Mouse (Mus musculus): ENCODE data around the gene Ndufs1.
A peak's percentile ranks its signal among the peaks of the same experiment; 100 is the strongest.

The Ndufs1 gene

DNA sequence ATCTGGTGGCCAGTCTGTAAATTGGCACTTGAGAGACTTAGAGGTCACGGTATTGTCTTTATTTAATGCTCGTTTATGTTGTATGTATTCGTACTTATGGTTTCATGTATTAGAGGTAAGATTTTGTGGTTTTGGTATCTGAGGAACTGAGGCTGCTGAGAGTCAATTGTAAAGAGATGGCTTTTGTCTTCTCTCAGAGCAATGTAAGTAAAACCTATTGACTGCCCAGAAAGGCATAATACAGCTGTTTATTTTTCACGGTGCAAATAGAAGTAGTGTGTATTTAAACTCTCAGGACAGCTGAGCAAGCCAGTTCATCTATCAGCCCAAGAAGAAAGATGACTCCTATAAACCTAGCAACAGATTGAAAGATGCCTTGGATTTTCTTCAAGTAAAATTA lies 61.5 kb downstream of the Ndufs1 start:
- no peak for DNase-seq (ENCODE audit: low spot score)

DNA sequence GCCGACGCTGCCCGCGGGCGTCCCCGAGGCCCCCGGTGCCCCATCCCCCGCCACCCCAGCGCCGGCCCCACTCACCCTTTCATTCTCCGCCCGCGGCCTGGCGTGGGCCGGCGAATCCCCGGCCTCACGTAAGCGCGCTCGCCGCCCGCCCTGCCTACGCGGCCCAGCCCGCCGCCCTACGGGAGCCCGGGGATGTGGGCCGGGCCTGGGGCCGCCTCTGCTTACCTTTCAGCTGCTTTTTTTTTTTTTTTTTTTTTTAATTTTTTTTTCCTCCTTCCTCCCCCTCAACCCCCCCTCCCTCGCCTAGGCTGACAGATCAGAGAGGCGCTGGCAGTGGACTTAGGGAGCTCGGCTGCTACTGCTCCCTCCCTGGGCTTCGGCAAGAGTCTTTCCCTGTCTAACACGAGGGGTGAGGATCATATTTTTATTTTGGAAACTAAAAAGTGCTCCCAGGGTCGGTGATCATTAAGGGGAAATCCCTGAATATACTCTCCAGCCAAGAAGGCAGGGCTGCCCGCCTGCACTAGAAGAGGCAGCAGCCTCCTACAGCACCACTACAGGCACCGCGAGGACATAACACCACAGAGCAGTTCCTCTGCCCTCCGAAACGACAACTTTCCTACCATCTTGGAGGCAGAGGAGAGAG lies 62.4 kb downstream of the Ndufs1 start, which contains the start of gene Ino80d:
Gene Ino80d (minus strand): TSS at position 532 of the 646 bp plus-strand sequence.
- DNase-seq (ENCODE audit: low spot score), result peak; percentile 75

DNA sequence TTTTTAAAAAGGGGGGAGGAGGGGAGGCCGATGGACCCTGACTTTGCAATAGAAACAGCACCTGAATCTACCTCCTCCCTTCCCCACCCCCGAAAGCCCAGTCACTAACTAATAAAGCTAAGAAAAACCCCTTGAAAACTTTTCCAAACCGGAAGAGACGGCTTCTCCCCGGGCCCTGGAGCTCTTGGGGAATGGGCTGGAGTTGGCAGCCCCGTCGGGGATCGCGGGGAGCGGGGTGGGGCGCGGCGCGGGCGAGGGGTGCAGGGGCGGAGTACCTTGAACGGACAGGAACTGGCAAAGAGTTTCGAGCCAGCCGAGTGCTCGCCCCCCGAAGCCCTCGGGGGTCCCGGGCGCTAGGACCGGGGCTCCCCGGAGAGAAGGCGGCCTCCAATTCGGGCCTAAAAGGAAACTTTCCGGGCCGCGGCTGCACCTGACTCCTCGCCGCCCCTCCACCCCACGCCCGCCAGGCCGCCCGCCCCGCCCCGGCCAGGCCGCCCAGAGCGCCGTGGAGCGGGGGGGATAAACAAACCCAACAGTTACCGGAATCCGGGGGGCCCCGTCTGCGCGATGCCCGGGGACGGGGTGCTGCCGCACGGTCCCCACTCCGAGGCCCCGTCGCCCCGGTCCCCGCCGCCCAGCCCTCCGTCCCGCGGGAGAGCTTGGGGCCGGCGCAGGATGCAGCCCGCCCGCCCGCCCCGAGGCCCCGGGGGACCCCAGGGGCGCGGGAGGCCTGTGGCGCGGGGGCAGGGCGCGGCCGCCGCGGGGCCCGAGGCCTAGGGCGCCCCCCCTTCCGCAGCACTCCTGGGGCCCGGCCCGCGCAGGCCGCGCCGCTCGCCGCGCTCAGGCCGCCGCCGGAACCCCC lies 63.1 kb downstream of the Ndufs1 start:
- no peak for DNase-seq (ENCODE audit: low spot score)

DNA sequence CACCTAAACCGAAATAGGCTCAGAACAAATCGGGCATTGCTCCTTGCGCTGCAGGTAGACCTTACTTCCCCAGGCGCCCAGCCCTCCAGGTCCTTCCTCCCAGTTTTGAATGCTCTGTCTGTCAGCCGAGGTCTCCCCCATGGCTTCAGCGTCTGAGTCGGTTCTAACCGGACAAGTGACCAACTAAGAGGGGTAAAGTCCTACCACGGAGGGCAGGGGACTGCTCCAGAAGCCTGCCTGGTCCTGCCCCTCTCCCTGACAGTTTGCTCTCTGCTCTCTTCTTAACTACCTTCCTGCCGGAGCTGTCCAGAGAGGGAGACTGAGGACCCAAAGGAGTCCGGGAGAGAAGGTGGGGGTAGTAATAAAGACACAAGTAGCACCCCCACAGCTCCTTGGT lies 63.8 kb downstream of the Ndufs1 start:
- no peak for DNase-seq (ENCODE audit: low spot score)

DNA sequence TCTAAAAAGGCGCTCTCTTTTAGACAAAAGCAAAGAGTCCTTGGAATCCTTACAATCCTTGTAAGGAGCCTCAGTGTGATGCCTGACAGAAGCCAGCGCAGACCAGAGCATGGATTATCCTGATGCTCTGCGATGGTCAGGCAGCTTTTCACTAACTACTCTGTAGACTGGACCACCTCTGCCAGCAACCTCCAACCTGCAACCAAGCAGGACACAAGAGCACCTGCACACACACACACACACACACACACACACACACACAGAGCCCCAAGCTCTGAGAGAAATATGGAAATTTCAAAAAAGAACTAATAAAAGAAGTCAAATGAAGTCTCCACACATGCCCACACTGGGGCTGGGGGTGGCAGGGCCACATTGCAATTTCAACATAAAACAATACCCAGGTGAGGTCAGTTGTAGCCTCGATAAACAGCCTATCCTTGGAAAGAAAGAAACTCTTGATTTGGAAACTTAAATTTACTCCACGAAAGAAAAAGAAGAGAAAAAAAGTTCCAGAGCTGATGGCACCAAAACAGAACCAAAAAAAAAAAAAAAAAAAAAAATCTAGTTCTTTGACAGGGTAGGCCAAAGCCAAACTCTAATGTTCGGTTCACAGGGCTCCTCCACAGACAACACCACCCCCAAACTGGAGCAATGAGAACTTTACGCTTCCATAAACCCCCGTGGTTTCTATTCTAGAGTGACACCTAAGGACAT lies 64.3 kb downstream of the Ndufs1 start:
- no peak for DNase-seq (ENCODE audit: low spot score)

DNA sequence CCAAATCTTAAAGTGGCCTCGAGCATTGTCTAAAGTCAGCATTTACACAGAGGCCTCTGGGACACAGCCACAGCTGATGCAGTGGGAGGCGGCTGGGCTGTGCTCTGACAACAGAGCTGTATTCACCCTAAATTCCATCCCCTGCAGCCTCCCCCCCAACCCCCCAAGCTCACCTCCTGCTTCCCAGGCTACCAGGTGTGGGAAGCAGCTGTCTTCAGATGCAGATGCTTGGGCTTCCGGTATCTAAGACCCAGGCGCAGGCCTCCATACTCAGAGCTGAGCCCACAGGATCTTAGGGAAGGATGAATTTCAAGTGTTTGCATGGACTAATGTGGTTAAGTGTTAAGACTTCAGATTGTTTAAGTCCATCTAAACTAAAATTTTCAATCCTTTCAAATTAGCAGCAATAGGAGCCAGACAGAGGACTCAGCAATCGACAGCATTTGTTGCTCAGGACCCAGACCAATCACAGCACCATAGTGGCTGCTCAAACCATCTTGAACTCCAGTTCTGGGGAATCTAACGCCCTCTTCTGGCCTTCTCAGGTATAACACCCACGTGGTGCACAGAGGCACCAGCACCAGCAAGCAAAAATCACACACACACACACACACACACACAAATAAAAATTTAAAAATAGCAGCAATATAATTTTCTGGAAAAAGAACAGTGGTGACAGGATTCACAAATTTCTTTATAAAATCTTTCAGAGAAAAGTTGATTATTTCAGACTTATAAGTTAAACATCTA lies 65.9 kb downstream of the Ndufs1 start:
- no peak for DNase-seq (ENCODE audit: low spot score)

DNA sequence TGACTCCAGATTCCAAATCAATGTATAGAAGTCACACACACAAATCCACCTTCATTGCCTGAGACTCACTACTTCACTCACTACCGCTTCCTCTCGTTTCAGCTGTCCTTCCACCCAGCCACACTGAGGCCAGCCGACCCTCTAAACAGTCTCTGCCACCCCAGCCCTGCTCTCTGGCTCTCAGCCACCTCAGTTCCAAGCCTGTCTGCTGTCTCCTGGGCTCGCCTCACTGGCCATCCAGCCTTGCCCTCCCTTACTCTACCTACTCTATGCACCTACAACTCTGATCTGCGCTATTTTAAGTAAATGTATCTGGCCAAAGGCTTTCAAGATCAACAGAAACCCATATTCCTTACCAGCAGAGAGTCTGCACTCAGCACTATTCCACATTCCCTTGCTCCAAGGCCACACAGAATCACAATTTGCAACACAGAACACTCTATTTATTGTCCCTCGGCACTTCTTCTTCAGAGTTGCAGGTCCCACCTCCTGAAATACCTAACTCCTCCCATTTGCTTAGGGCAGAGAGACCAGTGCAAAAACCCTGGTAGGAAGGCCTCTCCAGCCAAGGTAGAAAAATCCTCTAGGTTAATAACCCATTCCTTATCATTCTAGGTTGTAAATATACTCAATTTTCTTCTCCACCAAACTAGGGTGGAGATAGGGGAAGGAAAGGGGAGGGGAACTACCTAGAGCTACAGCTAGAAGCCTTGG lies 68.9 kb downstream of the Ndufs1 start:
- DNase-seq (ENCODE audit: low spot score), result no peak

DNA sequence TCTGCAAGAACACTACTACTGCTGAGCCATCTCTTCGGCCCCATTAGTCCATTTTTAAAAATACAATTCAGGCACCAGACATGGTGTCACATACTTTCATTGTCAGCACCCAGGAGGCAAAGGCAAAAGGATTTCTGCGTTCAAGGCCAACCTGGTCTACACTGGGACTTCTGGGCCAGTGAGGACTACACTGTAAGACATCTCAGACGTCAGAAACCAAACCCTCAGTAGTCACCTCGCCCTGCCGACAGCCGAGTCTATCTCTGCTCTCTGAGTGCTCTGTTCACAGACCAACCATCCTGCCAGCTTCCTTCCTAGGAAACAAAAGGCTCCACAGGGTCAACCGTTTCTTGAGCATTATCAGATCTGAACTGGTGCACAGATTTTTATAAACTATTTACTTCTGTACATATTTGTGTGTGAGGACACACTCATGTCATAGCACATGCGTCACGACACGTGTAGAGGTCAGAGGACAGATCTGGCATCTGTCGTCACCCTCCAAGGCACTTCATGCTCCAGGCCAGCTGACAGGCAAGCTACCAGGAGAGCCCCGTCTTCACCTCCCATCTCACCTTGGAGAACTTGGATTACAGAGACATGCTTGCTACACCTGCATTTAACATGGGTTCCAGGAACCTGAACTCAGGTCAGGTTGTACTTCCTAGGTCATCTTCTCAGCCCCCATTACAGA lies 73.7 kb downstream of the Ndufs1 start:
- DNase-seq (ENCODE audit: low spot score), result no peak

DNA sequence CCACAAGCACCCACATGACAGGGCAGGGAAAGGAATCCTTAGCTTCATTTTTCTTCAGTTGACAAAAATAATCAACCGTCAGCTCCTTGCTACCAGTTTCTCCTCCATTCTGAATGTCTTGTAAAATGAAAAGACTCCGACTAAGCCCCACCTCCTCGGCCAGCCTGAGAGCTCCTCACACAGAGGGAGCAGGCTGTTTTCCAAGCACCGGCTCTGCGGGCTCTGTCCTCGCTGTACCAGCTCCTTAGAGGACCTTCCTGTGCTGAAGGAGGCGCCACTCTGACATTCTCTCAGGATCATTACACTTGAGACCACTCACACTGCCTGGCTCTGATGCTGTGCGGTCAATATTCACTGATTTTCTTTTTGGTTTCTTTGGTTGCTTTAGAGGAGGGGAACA lies 76.4 kb downstream of the Ndufs1 start:
- DNase-seq (ENCODE audit: low spot score), result no peak

DNA sequence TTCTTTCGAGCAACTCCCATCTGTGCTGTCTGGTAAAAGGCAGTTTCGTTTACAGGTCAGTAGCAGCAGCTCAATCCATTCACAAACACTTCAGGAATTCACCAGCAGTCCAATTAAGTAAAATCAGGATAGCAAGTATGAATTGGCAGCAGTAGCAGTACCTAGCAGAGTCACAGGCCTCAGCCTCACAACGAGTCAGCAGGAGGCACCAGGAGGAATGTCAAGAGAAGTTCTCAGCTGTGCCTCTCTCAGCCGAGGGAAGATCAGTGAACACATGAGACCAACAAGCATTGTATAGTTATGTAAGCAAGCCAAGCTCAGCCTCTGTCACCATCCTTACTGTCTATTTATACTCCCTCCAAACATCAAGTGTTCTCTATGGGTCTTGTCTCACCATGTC lies 77.8 kb downstream of the Ndufs1 start:
- no peak for DNase-seq (ENCODE audit: low spot score)

DNA sequence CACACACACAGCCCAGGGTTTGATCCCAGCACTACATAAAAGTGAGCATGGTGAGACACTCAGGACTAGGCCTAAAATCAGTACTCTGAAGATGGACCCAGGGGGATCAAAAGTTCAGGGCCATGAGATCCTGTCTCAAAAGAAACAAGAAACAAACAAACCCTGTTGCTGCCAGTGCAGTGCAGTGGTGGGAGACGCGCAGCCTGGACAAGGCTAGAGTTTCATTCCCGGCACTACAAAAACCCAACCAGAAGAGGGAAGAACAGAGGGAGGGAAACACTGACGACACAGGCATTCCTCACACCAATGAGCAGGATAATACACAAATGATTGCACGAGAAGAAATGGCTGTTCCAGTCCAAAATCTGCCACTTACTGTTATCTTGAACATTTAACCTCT lies 80.6 kb downstream of the Ndufs1 start:
- DNase-seq (ENCODE audit: low spot score), result no peak

All from left cerebral cortex, adult 11 months (tissue).